Mouse (Mus musculus): ENCODE data around the gene Nisch.

- no peak for TF ChIP-seq POLR2A (IDR thresholded peaks at IDR 0.05; ENCODE audit: borderline replicate concordance, low read depth, low read length)
- no peak for TF ChIP-seq CTCF (IDR thresholded peaks at IDR 0.05; ENCODE audit: low read depth, low read length)
These were observed 15.8 kb upstream of the Nisch start for GRCm38 (mm10) chr14:31232404-31233069.
